Mouse (Mus musculus) embryo, embryonic 11 days (tissue): Measurements from ENCODE around the gene Mboat1.

Source experiments
- DNase-seq: peaks from one replicate; pipeline ENCODE4 v3.0.0-alpha.2; 2015

Mboat1 gene

GRCm38 (mm10) chr13:30136243-30136922 lies at the start of gene Mboat1:
Mboat1 (plus strand) TSS chr13:30136489.
- DNase-seq: peak; percentile 77

- DNase-seq: no peak
These were observed 43.2 kb upstream of the Mboat1 start for GRCm38 (mm10) chr13:30093086-30093485.

GRCm38 (mm10) chr13:30095851-30096250 lies 40.4 kb upstream of the Mboat1 start:
- no peak for DNase-seq

GRCm38 (mm10) chr13:30096536-30096935 lies 39.8 kb upstream of the Mboat1 start:
- peak; percentile 52 for DNase-seq

GRCm38 (mm10) chr13:30109001-30109600 lies 27.2 kb upstream of the Mboat1 start:
- no peak for DNase-seq

- no peak for DNase-seq
These were observed 20.5 kb upstream of the Mboat1 start for GRCm38 (mm10) chr13:30115792-30116191.

- DNase-seq: peak; percentile 12
These were observed 787 bp downstream of the Mboat1 start for GRCm38 (mm10) chr13:30136923-30137629.

GRCm38 (mm10) chr13:30137951-30138350 lies 1.7 kb downstream of the Mboat1 start:
- DNase-seq: no peak

GRCm38 (mm10) chr13:30140149-30140548 lies 3.9 kb downstream of the Mboat1 start:
- no peak for DNase-seq

- no peak for DNase-seq
These were observed 4.4 kb downstream of the Mboat1 start for GRCm38 (mm10) chr13:30140646-30141045.

GRCm38 (mm10) chr13:30141996-30142395 lies 5.7 kb downstream of the Mboat1 start:
- no peak for DNase-seq

- DNase-seq: no peak
These were observed 10.2 kb downstream of the Mboat1 start for GRCm38 (mm10) chr13:30146468-30146867.

GRCm38 (mm10) chr13:30154264-30154663 lies 18.0 kb downstream of the Mboat1 start:
- no peak for DNase-seq

- no peak for DNase-seq
These were observed 23.3 kb downstream of the Mboat1 start for GRCm38 (mm10) chr13:30159626-30160025.

- no peak for DNase-seq
These were observed 27.2 kb downstream of the Mboat1 start for GRCm38 (mm10) chr13:30163521-30163920.

GRCm38 (mm10) chr13:30166138-30167090 lies 30.1 kb downstream of the Mboat1 start:
- no peak for DNase-seq

- DNase-seq: no peak
These were observed 31.2 kb downstream of the Mboat1 start for GRCm38 (mm10) chr13:30167499-30167898.

GRCm38 (mm10) chr13:30168803-30169202 lies 32.5 kb downstream of the Mboat1 start:
- DNase-seq: no peak

GRCm38 (mm10) chr13:30170061-30170460 lies 33.8 kb downstream of the Mboat1 start:
- DNase-seq: no peak

- no peak for DNase-seq
These were observed 38.3 kb downstream of the Mboat1 start for GRCm38 (mm10) chr13:30174586-30174985.

- DNase-seq: no peak
These were observed 41.1 kb downstream of the Mboat1 start for GRCm38 (mm10) chr13:30177356-30177755.

- DNase-seq: peak; percentile 13
These were observed 49.3 kb downstream of the Mboat1 start for GRCm38 (mm10) chr13:30185549-30185948.

- peak; percentile 21 for DNase-seq
These were observed 49.7 kb downstream of the Mboat1 start for GRCm38 (mm10) chr13:30185959-30186358.
